Mouse (Mus musculus): ENCODE results near the gene Dnajc13. TPM values are rescaled to one million over a fixed set of nuclear protein-coding genes. Genes with fewer than 3 reads are reported as not detected.

The Dnajc13 gene
- polyA plus RNA-seq, 1 experiment from 2014 or later: 23.4 TPM

DNA sequence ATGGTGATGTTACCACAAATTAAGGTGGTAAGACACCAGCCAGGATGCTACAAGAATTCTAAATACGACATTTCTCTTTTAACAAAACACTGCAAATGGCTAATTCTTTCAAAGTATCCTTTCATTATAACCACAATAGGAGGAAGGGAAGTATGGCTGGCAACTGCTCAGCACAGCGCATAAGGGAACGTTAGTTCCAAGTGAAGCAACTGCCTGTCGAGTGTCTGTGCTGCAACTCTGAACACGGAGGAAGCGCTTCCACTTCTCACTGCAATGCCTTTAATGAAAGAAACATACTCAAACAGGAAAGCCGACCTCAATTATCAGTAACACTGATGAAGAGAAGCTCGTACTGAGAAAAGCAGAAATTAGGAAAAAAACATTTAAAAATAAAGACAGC is 23.7 kb downstream of the Dnajc13 start:
- H3K36me3 ChIP-seq (ENCODE audit: insufficient read depth, low read length): peaks cover 20% of the 10 kb centered on the region; the same call in 1 of the 2 replicates
- no peak overlapping the region for H3K4me2 ChIP-seq (replicated peaks; ENCODE audit: low read depth, low read length)
- no peak overlapping the region for H3K27ac ChIP-seq (ENCODE audit: low read length)
- no peaks in the 10 kb centered on the region for H3K9me3 ChIP-seq (ENCODE audit: low read length)
- ATAC-seq (ENCODE audit: low FRiP score, low TSS enrichment): no peak
- 92% methylated on average over 8 of the region's 8 CpGs for WGBS
- no peaks in the 10 kb centered on the region for H3K27me3 ChIP-seq (ENCODE audit: insufficient read depth, low read length)
- H3K4me3 ChIP-seq (ENCODE audit: low read length): no peak overlapping the region
- no peak overlapping the region for H3K9ac ChIP-seq (replicated peaks; ENCODE audit: low read length)
- H3K4me1 ChIP-seq (ENCODE audit: insufficient read depth, low read length): 0 out of 2 replicates have a peak, but pooled peaks cover 3% of the 10 kb centered on the region

GRCm38 (mm10) chr9:104236256-104236930 is 26.3 kb downstream of the Dnajc13 start:
- Histone ChIP-seq H3K4me3 (ENCODE audit: low read length) (no peak overlapping the region), H3K27me3 (ENCODE audit: insufficient read depth, low read length) (no peaks in the 10 kb centered on the region), H3K4me2 (replicated peaks; ENCODE audit: low read depth, low read length) (no peak overlapping the region), H3K4me1 (ENCODE audit: insufficient read depth, low read length) (0 out of 2 replicates have a peak, but pooled peaks cover 3% of the 10 kb centered on the region), H3K9ac (replicated peaks; ENCODE audit: low read length) (no peak overlapping the region), H3K9me3 (ENCODE audit: low read length) (no peaks in the 10 kb centered on the region), H3K27ac (ENCODE audit: low read length) (no peak overlapping the region), H3K36me3 (ENCODE audit: insufficient read depth, low read length) (peaks cover 35% of the 10 kb centered on the region)
- 91% methylated on average over 11 of the region's 11 CpGs for WGBS
- ATAC-seq (ENCODE audit: low FRiP score, low TSS enrichment): no peak

GRCm38 (mm10) chr9:104235751-104236150 is 27.0 kb downstream of the Dnajc13 start:
- Histone ChIP-seq H3K9ac (replicated peaks; ENCODE audit: low read length) (no peak overlapping the region), H3K4me2 (replicated peaks; ENCODE audit: low read depth, low read length) (no peak overlapping the region), H3K4me3 (ENCODE audit: low read length) (no peak overlapping the region), H3K4me1 (ENCODE audit: insufficient read depth, low read length) (0 out of 2 replicates have a peak, but pooled peaks cover 3% of the 10 kb centered on the region), H3K36me3 (ENCODE audit: insufficient read depth, low read length) (peaks cover 35% of the 10 kb centered on the region), H3K9me3 (ENCODE audit: low read length) (no peaks in the 10 kb centered on the region), H3K27ac (ENCODE audit: low read length) (no peak overlapping the region), H3K27me3 (ENCODE audit: insufficient read depth, low read length) (no peaks in the 10 kb centered on the region)
- ATAC-seq (ENCODE audit: low FRiP score, low TSS enrichment): no peak
- WGBS: 73% methylated on average over 5 of the region's 5 CpGs

DNA sequence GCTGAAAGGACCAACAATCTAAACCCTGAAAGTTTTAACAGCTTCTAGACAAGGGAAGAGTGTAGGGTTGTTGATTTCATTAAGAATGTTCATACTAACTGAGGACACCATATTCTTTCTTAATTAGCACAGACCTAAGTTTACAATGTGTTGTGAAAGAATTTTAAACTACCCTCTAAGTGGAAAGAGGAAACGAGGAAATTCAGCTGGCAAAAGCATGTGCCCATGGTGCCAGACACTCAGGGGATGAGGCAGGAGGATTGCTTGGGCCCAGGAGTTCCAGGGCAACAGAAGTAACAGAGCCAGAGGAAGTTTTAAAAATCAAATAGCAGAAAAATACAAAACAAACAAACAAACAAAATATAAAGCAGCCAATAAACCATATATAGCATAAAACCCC is 28.9 kb downstream of the Dnajc13 start:
- H3K27me3 ChIP-seq (ENCODE audit: insufficient read depth, low read length): no peaks in the 10 kb centered on the region
- no peak overlapping the region for H3K9ac ChIP-seq (replicated peaks; ENCODE audit: low read length)

DNA sequence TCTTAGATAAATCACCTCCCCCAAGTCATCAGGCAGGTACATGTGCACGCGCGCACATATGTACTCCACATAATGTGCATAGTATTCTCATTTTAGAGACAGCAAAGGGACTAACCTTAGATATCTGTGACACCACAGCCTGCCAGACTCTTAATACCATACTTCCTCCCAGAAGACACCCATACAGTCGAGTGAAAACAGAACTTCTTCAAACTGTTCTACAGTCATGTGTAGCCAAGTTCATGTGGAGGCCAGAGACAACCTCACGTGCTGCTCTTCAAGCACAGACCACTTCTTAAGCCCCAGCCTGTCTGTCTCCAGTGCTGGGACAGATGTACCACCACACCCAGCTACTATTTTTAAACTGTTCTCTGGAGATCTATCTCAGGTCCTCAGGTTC is 29.7 kb downstream of the Dnajc13 start:
- 94% methylated on average over 5 of the region's 5 CpGs for WGBS
- Histone ChIP-seq H3K9me3 (ENCODE audit: low read length) (no peaks in the 10 kb centered on the region), H3K36me3 (ENCODE audit: insufficient read depth, low read length) (peaks cover 57% of the 10 kb centered on the region), H3K4me3 (ENCODE audit: low read length) (no peak overlapping the region), H3K27ac (ENCODE audit: low read length) (no peak overlapping the region), H3K27me3 (ENCODE audit: insufficient read depth, low read length) (no peaks in the 10 kb centered on the region), H3K4me1 (ENCODE audit: insufficient read depth, low read length) (no peaks in the 10 kb centered on the region), H3K9ac (replicated peaks; ENCODE audit: low read length) (no peak overlapping the region), H3K4me2 (replicated peaks; ENCODE audit: low read depth, low read length) (no peak overlapping the region)
- ATAC-seq (ENCODE audit: low FRiP score, low TSS enrichment): no peak

More for the DNA sequence above, 28.9 kb downstream of the Dnajc13 start:
- ATAC-seq (ENCODE audit: low FRiP score, low TSS enrichment): no peak
- peaks cover 50% of the 10 kb centered on the region for H3K36me3 ChIP-seq (ENCODE audit: insufficient read depth, low read length)
- WGBS: 70% methylated on average over 1 of the region's 1 CpGs
- H3K4me1 ChIP-seq (ENCODE audit: insufficient read depth, low read length): no peaks in the 10 kb centered on the region
- no peak overlapping the region for H3K4me3 ChIP-seq (ENCODE audit: low read length)
- H3K9me3 ChIP-seq (ENCODE audit: low read length): no peaks in the 10 kb centered on the region
- H3K4me2 ChIP-seq (replicated peaks; ENCODE audit: low read depth, low read length): no peak overlapping the region
- H3K27ac ChIP-seq (ENCODE audit: low read length): no peak overlapping the region

DNA sequence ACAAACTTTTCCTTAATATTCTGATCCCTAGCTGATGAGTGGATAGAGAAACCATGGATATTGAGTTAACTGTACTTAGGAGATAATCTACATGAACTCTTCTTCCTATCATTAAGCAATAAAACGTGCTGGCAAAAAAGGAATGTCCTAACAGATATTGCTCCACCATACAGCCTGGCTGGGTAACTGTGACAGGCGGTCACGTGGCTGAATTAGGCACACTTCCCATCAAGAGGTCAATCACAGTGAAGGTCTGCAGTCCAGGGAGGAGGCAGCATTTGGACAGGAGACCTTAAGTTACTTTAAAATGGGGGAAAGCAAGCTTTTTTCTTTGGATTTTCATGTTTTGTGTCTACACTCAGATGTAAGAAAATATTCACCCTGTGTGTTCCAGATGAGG is 30.7 kb downstream of the Dnajc13 start:
- ATAC-seq (ENCODE audit: low FRiP score, low TSS enrichment): no peak
- Histone ChIP-seq H3K9ac (replicated peaks; ENCODE audit: low read length) (no peak overlapping the region), H3K4me1 (ENCODE audit: insufficient read depth, low read length) (no peaks in the 10 kb centered on the region), H3K27ac (ENCODE audit: low read length) (no peak overlapping the region), H3K9me3 (ENCODE audit: low read length) (no peaks in the 10 kb centered on the region), H3K4me2 (replicated peaks; ENCODE audit: low read depth, low read length) (no peak overlapping the region), H3K36me3 (ENCODE audit: insufficient read depth, low read length) (peaks cover 52% of the 10 kb centered on the region), H3K4me3 (ENCODE audit: low read length) (no peak overlapping the region), H3K27me3 (ENCODE audit: insufficient read depth, low read length) (no peaks in the 10 kb centered on the region)
- 88% methylated on average over 3 of the region's 3 CpGs for WGBS

- Histone ChIP-seq H3K9me3 (ENCODE audit: low read length) (no peaks in the 10 kb centered on the region), H3K4me2 (replicated peaks; ENCODE audit: low read depth, low read length) (no peak overlapping the region), H3K27ac (ENCODE audit: low read length) (no peak overlapping the region), H3K36me3 (ENCODE audit: insufficient read depth, low read length) (peaks cover 38% of the 10 kb centered on the region), H3K9ac (replicated peaks; ENCODE audit: low read length) (no peak overlapping the region), H3K27me3 (ENCODE audit: insufficient read depth, low read length) (no peaks in the 10 kb centered on the region), H3K4me3 (ENCODE audit: low read length) (no peak overlapping the region), H3K4me1 (ENCODE audit: insufficient read depth, low read length) (no peaks in the 10 kb centered on the region)
- no peak for ATAC-seq (ENCODE audit: low FRiP score, low TSS enrichment)
- 86% methylated on average over 3 of the region's 3 CpGs for WGBS
These were observed 51.3 kb downstream of the Dnajc13 start for GRCm38 (mm10) chr9:104211402-104211801.

DNA sequence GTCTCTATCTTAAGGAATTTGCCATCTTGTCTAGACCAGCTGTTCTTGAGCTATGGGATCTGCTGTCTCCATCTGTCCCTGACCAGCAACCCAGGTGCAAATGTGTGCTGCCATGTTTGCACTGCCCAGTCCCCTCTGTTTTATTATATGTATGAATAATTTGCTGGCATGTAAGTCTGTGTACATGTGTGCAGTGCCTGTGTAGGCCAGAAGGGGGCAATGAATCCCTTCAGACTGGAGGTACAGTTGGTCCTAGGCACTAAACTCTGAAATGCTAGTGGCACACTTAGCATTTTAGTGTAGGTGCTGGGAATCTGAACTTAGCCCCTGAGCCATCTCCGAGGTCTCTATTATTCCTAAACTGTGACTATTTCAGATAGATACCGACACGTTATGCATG is 58.9 kb downstream of the Dnajc13 start:
- Histone ChIP-seq H3K4me1 (ENCODE audit: insufficient read depth, low read length) (no peaks in the 10 kb centered on the region), H3K27me3 (ENCODE audit: insufficient read depth, low read length) (no peaks in the 10 kb centered on the region), H3K9ac (replicated peaks; ENCODE audit: low read length) (no peak overlapping the region), H3K4me3 (ENCODE audit: low read length) (no peak overlapping the region), H3K27ac (ENCODE audit: low read length) (no peak overlapping the region), H3K4me2 (replicated peaks; ENCODE audit: low read depth, low read length) (no peak overlapping the region), H3K36me3 (ENCODE audit: insufficient read depth, low read length) (peaks cover 63% of the 10 kb centered on the region), H3K9me3 (ENCODE audit: low read length) (no peaks in the 10 kb centered on the region)
- WGBS: 92% methylated on average over 3 of the region's 3 CpGs
- ATAC-seq (ENCODE audit: low FRiP score, low TSS enrichment): no peak

DNA sequence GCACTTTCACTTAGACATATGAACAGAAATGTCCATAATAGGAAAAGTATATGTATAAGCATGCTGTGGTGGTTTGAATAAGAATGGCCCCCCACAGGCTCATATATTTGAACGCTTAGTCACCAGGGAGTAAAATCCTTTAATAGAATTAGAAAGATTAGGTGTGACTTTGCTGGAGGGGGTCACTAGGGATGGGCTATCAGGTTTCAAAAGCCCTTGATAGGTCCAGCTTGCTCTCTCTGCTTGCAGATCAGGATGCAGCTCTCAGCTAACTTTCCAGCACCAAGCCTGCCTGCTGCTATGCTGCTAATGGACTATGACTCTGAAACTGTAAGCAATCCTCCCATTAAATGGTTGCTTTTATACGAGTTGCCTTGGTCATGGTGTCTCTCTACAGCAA is 68.2 kb downstream of the Dnajc13 start:
- H3K27me3 ChIP-seq (ENCODE audit: insufficient read depth, low read length): no peaks in the 10 kb centered on the region
- no peaks in the 10 kb centered on the region for H3K9me3 ChIP-seq (ENCODE audit: low read length)
- no peak overlapping the region for H3K27ac ChIP-seq (ENCODE audit: low read length)
- H3K4me2 ChIP-seq (replicated peaks; ENCODE audit: low read depth, low read length): no peak overlapping the region
- no peaks in the 10 kb centered on the region for H3K4me1 ChIP-seq (ENCODE audit: insufficient read depth, low read length)
- no peak for ATAC-seq (ENCODE audit: low FRiP score, low TSS enrichment)
- no peak overlapping the region for H3K4me3 ChIP-seq (ENCODE audit: low read length)
- 62% methylated on average over 2 of the region's 2 CpGs for WGBS
- peaks cover 38% of the 10 kb centered on the region for H3K36me3 ChIP-seq (ENCODE audit: insufficient read depth, low read length)
- no peak overlapping the region for H3K9ac ChIP-seq (replicated peaks; ENCODE audit: low read length)

DNA sequence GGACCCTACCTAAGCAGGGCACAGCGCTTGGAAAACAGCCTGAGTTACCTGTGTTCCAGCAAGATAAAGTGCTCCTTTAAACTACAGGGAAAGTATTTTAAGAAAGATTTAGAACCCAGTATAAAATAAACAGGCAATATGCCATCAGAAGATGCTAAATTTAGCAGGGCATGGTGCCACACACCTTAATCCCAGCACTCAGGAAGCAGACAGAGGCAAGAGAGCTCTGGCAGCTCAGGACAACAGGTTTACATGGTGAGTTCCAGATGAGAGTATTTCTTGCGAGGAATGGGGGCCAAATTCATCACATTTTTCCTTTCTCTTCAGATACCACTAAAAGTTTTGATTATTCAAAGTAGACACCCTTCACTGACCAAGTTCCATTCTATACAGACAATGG is 68.8 kb downstream of the Dnajc13 start:
- ATAC-seq (ENCODE audit: low FRiP score, low TSS enrichment): no peak
- Histone ChIP-seq H3K36me3 (ENCODE audit: insufficient read depth, low read length) (peaks cover 39% of the 10 kb centered on the region), H3K4me2 (replicated peaks; ENCODE audit: low read depth, low read length) (no peak overlapping the region), H3K4me3 (ENCODE audit: low read length) (no peak overlapping the region), H3K9ac (replicated peaks; ENCODE audit: low read length) (no peak overlapping the region), H3K4me1 (ENCODE audit: insufficient read depth, low read length) (no peaks in the 10 kb centered on the region), H3K27me3 (ENCODE audit: insufficient read depth, low read length) (no peaks in the 10 kb centered on the region), H3K9me3 (ENCODE audit: low read length) (no peaks in the 10 kb centered on the region), H3K27ac (ENCODE audit: low read length) (no peak overlapping the region)
- WGBS: 93% methylated on average over 2 of the region's 2 CpGs

Data from kidney, embryonic 16.5 days (tissue).